Mouse (Mus musculus): ENCODE measurements at regions not wholly inside any gene's neighbourhood (a gene's known extent, or its start where the extent isn't known, plus 50 kb on each side); places are given as distances from the start of the nearest gene placed in this dataset.

DNA sequence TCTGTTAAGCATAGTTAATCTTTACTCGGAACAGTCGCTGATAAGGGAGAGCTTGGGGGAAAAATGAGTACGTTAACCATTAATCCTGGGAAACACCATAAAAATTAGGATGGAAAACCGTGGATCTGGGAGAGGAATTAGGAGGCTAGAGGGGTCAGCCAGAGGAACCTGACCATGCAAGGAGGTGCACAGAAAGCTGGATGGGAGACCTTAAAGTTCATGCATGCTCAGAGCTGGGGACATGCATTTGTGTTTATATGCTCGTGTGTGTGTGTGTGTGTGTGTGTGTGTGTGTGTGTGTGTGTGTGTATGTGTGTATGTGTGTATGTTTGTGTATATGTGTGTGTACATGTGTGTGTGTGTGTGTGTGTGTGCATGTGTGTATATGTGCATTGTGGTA lies 143.2 kb upstream of the Irf2bp2 start:
- DNase-seq, result no peak

GRCm38 (mm10) chr8:126736441-126736962 lies 142.7 kb upstream of the Irf2bp2 start:
- peak; percentile 78 for DNase-seq

GRCm38 (mm10) chr8:126735488-126736440 lies 142.0 kb upstream of the Irf2bp2 start:
- DNase-seq, result peak; percentile 79

DNA sequence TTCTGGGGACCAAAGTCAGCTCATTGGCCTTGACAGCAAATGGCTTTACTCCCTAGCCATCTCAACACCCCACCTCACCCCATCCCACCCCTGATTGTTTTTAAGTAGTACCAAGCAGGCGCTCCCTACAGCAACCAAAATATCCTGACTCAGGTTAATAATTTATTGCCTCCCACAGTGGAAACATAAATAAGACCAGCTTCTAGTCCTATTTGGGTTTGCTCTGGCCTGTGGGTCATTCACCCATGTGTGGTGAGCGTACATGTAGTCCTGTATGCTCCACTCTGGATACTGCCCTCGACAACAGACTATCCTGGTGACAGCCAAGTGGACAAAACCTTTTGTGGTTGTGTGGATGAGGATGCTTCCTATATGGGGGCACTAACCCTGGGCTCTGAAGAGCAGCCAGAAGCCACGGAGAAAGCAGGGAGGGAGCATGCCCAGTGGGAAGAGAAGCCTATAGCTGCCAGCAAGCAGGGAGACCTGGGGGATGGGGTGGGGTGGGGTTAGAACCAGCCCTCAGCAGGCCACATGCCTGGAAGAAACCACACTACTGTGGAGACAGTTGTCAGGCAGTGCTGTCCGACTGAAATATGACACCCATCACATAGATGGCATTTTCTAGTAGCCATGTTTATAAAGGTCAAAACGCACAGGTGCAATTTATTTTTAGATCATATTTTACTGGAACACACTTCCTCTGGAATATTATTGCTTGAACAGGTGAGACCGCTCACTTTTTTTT lies 141.1 kb upstream of the Irf2bp2 start:
- no peak for DNase-seq

GRCm38 (mm10) chr8:126733779-126734178 lies 140.0 kb upstream of the Irf2bp2 start:
- DNase-seq, result no peak

DNA sequence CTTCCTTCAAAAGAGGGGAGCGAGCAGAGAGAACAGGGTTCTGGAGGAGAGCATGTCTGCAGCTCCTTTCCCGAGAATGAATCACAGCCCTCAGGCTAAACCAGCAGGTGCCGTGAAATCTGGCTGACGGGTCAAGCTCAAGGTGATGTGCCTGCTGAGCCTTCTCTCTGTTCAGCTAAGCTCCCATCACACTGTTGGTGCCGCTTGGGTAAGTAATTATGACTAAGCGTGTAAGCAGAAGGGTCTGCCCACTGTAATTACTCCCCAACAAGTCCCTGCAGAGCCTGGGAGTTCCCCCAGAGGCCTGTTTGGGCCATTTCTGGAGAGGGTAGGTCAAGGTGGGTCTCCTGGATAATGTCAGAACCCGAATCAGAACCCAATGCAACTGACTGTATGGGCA lies 139.5 kb upstream of the Irf2bp2 start:
- DNase-seq, result no peak

DNA sequence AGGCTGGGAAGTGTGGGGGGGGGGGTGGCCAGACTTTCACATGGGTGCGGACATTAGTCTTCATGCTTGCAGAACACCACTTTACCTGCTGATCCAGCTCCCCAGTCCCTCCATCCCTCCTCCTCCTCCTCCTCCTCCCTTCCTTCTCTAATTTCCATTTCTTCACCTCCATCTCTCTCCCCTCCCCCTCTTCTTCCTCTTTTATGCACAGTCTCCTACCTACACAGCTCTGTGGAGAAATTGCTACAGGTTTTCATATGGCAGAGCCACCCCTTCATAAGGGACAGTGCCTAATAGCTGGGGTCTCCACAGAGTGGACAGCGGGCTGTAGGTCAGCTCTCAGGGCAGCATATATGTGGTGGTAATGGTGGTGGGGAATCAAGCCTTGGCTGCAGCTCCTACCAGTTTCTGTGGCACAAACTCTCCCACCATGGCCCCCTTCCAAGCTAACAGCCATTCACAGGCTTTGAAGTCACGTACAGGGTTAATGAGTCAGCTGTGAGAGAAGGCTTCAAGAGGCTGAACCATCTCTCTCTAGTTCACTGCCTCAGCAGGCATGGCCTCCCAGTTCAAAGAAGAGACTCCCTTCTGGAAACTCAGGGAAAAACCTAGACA lies 136.3 kb upstream of the Irf2bp2 start:
- no peak for DNase-seq

DNA sequence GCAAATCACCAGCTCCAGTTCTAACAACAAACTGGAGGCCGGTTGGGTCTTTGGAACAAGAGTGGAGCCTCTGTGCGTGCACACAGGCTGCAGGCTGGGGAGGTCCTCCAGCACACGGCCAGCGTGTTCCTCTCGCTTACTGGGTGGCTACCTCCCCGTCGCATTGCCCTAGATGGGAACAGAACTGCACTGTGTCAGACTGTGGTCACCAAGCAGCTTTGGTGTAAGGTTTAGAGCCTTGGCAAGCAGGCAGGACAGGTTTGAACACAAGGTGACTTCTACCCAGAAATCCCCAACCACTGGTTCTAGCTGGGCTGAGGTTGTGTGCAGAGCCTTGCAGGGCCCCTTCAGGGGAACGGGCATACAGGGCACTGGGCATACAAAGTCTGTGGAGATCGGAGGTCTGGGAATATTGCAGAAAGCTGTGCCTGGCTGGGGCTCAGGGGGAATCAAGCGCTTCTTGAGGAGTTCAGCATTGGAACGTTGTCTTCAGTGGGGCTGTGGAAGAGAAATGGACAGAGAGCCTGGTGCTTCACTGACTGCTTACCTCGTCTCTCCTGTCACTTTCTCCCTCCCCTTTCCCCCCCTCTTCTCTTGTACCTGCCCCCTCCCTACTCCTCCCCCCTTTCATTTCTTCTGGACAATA lies 135.3 kb upstream of the Irf2bp2 start:
- no peak for DNase-seq

DNA sequence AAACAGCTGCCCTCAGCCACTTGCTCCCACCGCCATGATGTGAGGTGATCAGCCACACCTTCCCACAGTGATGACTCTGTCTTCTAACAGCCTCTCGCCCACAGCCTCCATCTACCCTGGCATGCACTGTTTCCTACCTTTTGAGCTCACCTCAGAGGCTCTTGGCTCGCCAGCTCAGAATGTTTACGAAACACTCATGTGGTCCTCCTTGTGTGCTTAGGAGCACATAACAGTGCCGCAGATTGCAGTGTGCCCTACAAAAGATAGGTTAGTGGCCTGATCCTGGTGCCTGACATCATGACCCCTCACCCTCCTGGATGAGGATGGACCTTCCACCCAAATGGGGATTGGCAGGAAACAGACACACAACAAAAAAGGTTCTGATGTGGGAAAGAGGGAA lies 134.3 kb upstream of the Irf2bp2 start:
- no peak for DNase-seq

- DNase-seq, result no peak
Measured at GRCm38 (mm10) chr8:126727068-126727467, 133.3 kb upstream of the Irf2bp2 start.

- DNase-seq, result no peak
Measured at GRCm38 (mm10) chr8:126723259-126724122, 129.7 kb upstream of the Irf2bp2 start.

GRCm38 (mm10) chr8:126721621-126722020 lies 127.8 kb upstream of the Irf2bp2 start:
- peak; percentile 62 for DNase-seq

GRCm38 (mm10) chr8:126720473-126721145 lies 126.8 kb upstream of the Irf2bp2 start:
- no peak for DNase-seq

GRCm38 (mm10) chr8:126719748-126720147 lies 126.0 kb upstream of the Irf2bp2 start:
- DNase-seq, result no peak

DNA sequence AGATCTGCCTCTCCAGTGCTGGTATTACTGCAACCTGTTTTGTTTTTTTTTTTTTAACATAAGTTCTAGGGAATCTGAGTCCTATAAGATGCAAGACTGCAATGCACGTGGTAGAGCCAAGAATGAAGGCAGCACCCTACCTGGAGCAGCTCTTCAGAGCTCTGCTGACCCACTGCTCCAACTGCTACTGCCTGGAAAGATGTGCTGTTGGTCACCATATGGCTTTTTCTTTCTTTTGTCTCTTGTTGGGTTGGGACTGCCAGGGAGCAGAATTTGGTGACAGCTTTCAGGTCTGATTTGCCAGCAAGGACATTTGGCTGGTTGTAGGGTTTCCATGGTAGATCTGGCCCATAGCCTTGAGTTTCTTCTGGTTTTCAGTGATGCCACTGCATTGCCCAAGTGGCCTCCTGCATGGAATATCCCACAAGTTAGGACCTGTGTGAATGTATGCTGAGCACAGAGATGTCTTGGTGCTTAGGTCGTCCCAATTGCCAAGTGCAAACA lies 123.9 kb upstream of the Irf2bp2 start:
- peak; percentile 46 for DNase-seq

DNA sequence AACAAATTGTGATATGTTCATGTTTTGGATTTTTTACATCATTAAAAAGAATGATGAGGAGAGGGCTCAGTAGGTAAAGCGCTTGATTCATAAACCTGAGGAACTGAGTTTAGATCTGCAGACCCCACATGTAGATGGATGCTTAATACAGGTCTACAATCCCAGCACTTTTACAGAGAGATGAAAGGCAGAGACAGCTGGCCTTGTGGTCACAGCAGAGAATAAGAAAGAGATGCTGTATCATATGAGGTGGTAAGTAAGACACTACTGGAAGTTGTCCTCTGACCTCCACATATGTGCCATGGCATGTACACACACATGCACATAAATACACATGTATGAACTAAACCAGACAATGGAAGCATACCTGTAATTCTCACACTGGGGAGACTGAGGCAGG lies 121.9 kb upstream of the Irf2bp2 start:
- DNase-seq, result no peak

DNA sequence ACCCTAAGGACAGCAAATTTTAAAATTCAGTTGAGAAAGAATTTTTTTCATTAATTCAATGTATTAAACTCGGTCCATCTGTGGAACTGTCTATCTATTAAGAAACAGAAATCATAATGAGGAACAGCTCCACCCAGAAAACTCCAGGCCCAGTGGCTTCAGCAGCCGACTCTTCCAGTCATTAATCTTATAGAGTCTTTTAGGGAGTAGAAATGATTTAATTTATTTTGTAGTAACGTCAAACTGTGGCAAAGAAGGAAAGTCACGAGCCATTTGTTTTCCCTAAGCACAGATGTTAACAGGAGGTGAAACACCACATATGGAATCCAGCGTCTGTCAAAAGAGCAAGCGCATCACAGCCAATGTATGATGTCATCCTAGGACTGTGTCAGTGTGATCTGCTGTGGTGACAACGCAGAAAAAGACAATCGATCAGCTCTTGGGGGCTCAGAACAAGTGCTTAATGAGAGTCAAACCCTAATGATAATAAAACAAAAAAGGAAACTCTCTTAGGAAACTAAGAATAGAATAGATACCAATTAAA lies 119.9 kb upstream of the Irf2bp2 start:
- no peak for DNase-seq

DNA sequence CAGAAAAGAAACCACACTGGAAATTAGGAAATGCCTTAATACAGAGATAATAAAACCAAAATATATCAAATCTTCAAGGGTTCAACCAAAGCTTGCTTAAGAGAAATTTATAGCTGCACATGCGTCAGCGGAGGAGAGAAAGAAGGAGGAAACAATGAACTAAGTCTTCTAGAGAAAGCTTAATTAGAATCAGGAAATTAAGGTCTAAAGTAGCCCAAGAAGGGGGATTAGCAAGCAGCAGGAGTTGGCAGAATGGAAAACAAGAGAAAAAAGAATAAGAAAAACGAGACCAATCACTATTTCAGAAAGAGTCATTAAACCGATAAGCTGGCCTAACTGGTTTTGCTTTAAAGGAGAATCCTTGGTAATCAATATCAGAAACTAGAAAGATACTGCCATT lies 119.4 kb upstream of the Irf2bp2 start:
- DNase-seq, result no peak

GRCm38 (mm10) chr8:126712749-126713148 lies 119.0 kb upstream of the Irf2bp2 start:
- no peak for DNase-seq

DNA sequence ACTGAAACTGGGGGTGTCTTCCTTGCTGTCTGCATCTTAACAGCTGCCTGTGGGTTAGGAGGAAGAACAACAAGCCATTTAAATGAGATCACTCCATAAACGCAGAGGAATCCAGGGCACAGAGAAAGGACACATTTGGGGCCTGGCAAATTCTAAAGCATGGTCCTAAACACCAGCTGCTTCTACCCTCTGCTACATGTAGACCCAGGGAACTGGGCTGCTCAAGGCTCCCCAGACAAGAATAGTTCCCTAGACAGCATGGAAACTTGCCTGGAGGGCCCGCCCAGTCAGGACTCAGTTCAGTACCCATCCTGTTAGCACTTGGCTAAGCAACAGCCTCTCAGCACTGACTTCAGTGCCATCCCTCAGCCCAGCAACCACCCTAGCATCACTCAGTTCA lies 115.2 kb upstream of the Irf2bp2 start:
- DNase-seq, result no peak
